25 mouse cellular contexts compared by ENCODE assay signal in the genomic region with DNA sequence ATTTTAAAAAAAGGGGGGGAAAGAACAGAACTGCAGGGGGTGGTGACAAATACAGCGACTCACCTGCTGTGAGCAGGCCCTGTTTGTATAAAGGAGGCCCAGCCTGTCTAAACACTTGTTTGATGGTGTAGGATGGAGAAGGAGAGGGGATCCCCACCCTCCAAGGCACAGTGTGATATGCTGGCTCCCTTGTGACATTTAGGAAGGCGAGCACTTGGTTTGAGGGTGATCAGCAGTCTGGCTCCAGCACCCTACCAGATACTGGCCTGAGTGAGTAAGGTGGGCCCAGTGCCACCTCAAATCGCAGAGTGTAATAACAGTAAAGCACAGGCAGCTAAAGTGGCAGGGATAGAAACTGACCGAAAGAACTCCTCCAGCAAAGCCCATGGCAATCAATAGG.
DNase-seq lines count a peak whose midpoint lies in the region; ATAC-seq lines count a peak whose summit lies in the region.
"Had no signal": no experiment of that assay in that cellular context is flagged by ENCODE, and none has a peak within 500 bp of the region (broad histone marks: within the 10 kb centered on the region; RNA-seq: fewer than 3 reads in every experiment).

No protein-coding gene starts in this region.

- no peak overlapping the region for H3K4me3 ChIP-seq in hindbrain, embryonic 13.5 days
- H3K4me3 ChIP-seq in hindbrain, embryonic 11.5 days (ENCODE audit: low read depth, low read length) = no peak overlapping the region
- no peak overlapping the region for H3K4me3 ChIP-seq in hindbrain, embryonic 15.5 days
- H3K4me3 ChIP-seq: erythroblast, embryonic 14.5 days; forebrain, embryonic 13.5 days; heart, embryonic 13.5 days; limb, embryonic 12.5 days; liver, embryonic 13.5 days; lung, embryonic 15.5 days; midbrain, embryonic 10.5 days; neural tube, embryonic 13.5 days had no signal

- H3K27ac ChIP-seq in hindbrain, embryonic 13.5 days = no peak overlapping the region
- no peak overlapping the region for H3K27ac ChIP-seq in hindbrain, embryonic 11.5 days (ENCODE audit: low read depth, low read length)
- H3K27ac ChIP-seq in hindbrain, embryonic 15.5 days (replicated peaks) = no peak overlapping the region
- H3K27ac ChIP-seq: forebrain, embryonic 13.5 days; heart, embryonic 13.5 days; limb, embryonic 12.5 days; liver, embryonic 13.5 days; lung, embryonic 15.5 days; macrophage; midbrain, embryonic 10.5 days; neural tube, embryonic 13.5 days had no signal

- no peaks in the 10 kb centered on the region for H3K36me3 ChIP-seq in hindbrain, embryonic 13.5 days
- H3K36me3 ChIP-seq in hindbrain, embryonic 11.5 days (ENCODE audit: control insufficient read depth, insufficient read depth, low read length) = no peaks in the 10 kb centered on the region
- no peaks in the 10 kb centered on the region for H3K36me3 ChIP-seq in hindbrain, embryonic 15.5 days
- H3K36me3 ChIP-seq: heart, embryonic 13.5 days; limb, embryonic 12.5 days; liver, embryonic 13.5 days; lung, embryonic 15.5 days; midbrain, embryonic 10.5 days; neural tube, embryonic 13.5 days had no signal

- H3K4me2 ChIP-seq in hindbrain, embryonic 13.5 days = no peak overlapping the region
- no peak overlapping the region for H3K4me2 ChIP-seq in hindbrain, embryonic 11.5 days (replicated peaks; ENCODE audit: low read depth, low read length)
- H3K4me2 ChIP-seq in hindbrain, embryonic 15.5 days = no peak overlapping the region
- H3K4me2 ChIP-seq: forebrain, embryonic 13.5 days; heart, embryonic 13.5 days; limb, embryonic 12.5 days; liver, embryonic 13.5 days; neural tube, embryonic 13.5 days had no signal

- peak; percentile 66; the same call in 1 of the 2 replicates for ATAC-seq in hindbrain, embryonic 13.5 days (ENCODE audit: low FRiP score)
- ATAC-seq in hindbrain, embryonic 11.5 days (ENCODE audit: low FRiP score) = no peak
- peak; percentile 45; the same call in 1 of the 2 replicates for ATAC-seq in hindbrain, embryonic 15.5 days (ENCODE audit: low FRiP score, low read depth)
- ATAC-seq in erythroblast, adult 5-6 weeks (replicated peaks; ENCODE audit: low FRiP score, poor library complexity, severe bottlenecking) = no peak
- ATAC-seq: activated CD4-positive, CD25-positive, alpha-beta regulatory T cell, adult 4 months; forebrain, embryonic 13.5 days; Patski had no signal

- H3K9me3 ChIP-seq in hindbrain, embryonic 13.5 days = no peaks in the 10 kb centered on the region
- H3K9me3 ChIP-seq in hindbrain, embryonic 11.5 days (ENCODE audit: control insufficient read depth, low read length) = no peaks in the 10 kb centered on the region
- H3K9me3 ChIP-seq in hindbrain, embryonic 15.5 days = no peaks in the 10 kb centered on the region
- H3K9me3 ChIP-seq: forebrain, embryonic 13.5 days; heart, embryonic 13.5 days; limb, embryonic 12.5 days; liver, embryonic 13.5 days; lung, embryonic 15.5 days; midbrain, embryonic 10.5 days; neural tube, embryonic 13.5 days had no signal

- no peaks in the 10 kb centered on the region for H3K27me3 ChIP-seq in hindbrain, embryonic 13.5 days
- no peaks in the 10 kb centered on the region for H3K27me3 ChIP-seq in hindbrain, embryonic 11.5 days (ENCODE audit: control insufficient read depth, insufficient read depth, low read length)
- H3K27me3 ChIP-seq in hindbrain, embryonic 15.5 days = no peaks in the 10 kb centered on the region
- H3K27me3 ChIP-seq: forebrain, embryonic 13.5 days; heart, embryonic 13.5 days; limb, embryonic 12.5 days; liver, embryonic 13.5 days; lung, embryonic 15.5 days; neural tube, embryonic 13.5 days; Patski had no signal

- 0 out of 2 replicates have a peak, but pooled peaks cover 10% of the 10 kb centered on the region for H3K4me1 ChIP-seq in hindbrain, embryonic 13.5 days (replicated peaks)
- H3K4me1 ChIP-seq in hindbrain, embryonic 11.5 days (replicated peaks; ENCODE audit: control insufficient read depth, insufficient read depth, low read length) = no peaks in the 10 kb centered on the region
- peaks cover 19% of the 10 kb centered on the region for H3K4me1 ChIP-seq in hindbrain, embryonic 15.5 days (replicated peaks)
- H3K4me1 ChIP-seq: lung, embryonic 15.5 days had no signal

- no peak overlapping the region for H3K9ac ChIP-seq in hindbrain, embryonic 13.5 days
- no peak overlapping the region for H3K9ac ChIP-seq in hindbrain, embryonic 11.5 days (ENCODE audit: low read depth, low read length)
- H3K9ac ChIP-seq in hindbrain, embryonic 15.5 days = no peak overlapping the region
- H3K9ac ChIP-seq: forebrain, embryonic 13.5 days; heart, embryonic 13.5 days; limb, embryonic 12.5 days; liver, embryonic 13.5 days; lung, embryonic 15.5 days; neural tube, embryonic 13.5 days had no signal

- DNase-seq in hindbrain, embryonic 11.5 days (ENCODE audit: low spot score) = no peak
- DNase-seq in A20 (ENCODE audit: low read depth, low spot score) = peak; percentile 31
- peak; percentile 36 for DNase-seq in NIH3T3 (ENCODE audit: low read depth)
- no peak for DNase-seq in natural killer cell, adult 2 months (ENCODE audit: low spot score in 2 of 2)
- DNase-seq: adrenal gland, postnatal 14 days; cerebellum, adult 11-12 months; cerebellum, postnatal 25 days; gastrocnemius, postnatal 36 days; heart, postnatal 36 days; kidney, adult 8-10 months; liver, embryonic 13.5 days; thymus, postnatal 14 days had no signal

- WGBS in hindbrain, embryonic 13.5 days = 68% methylated on average over 4 of the region's 4 CpGs
- WGBS in hindbrain, embryonic 11.5 days = 73% methylated on average over 4 of the region's 4 CpGs
- 69% methylated on average over 4 of the region's 4 CpGs for WGBS in hindbrain, embryonic 15.5 days

Comparison
In these comparisons a context has a peak if more than half of its experiments do, and no peak if none do; other contexts are left out.
1. ATAC-seq: peak in hindbrain, embryonic 13.5 days (single experiment) and hindbrain, embryonic 15.5 days (single experiment); none in hindbrain, embryonic 11.5 days (single experiment) and erythroblast, adult 5-6 weeks (single experiment).
2. DNase-seq: peak in A20 (single experiment) and NIH3T3 (single experiment); none in hindbrain, embryonic 11.5 days (single experiment) and natural killer cell, adult 2 months (0 of 2).